9 mouse cellular contexts compared by ENCODE assay signal in the genomic region with DNA sequence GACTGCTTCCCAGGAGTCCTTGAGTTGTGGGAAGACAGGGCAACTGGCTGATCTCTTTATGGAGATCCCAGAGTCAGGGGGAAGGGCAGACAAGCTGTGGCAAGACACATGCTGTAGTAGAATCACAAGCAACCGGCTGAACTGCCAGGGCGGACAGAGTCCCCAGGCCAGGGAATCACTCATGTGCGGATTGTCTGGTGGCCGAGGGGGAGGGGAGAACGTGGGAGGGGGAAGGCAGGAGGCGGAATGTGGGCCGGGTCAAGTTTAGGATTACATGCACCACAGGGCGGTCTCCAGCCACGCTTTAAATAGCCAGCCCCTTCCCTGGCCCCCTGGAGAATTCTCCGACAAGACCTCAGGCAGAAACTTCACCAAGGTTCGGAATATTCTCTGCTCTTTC. TPM values are rescaled to one million over a fixed set of nuclear protein-coding genes. Genes with fewer than 3 reads are reported as not detected.
A peak's percentile ranks its signal among the peaks of the same experiment; 100 is the strongest.
DNase-seq lines count a peak whose midpoint lies in the region; ATAC-seq lines count a peak whose summit lies in the region.
"Had no signal": no experiment of that assay in that cellular context is flagged by ENCODE, and none has a peak within 500 bp of the region (broad histone marks: within the 10 kb centered on the region; RNA-seq: fewer than 3 reads in every experiment).

TSS of gene Slc6a13 (plus strand) at position 274 of the 400 bp plus-strand sequence.

- 3% methylated on average over 10 of the region's 11 CpGs for WGBS in embryonic facial prominence, embryonic 11.5 days
- WGBS in hindbrain, embryonic 11.5 days = 3% methylated on average over 11 of the region's 11 CpGs
- WGBS in limb, embryonic 10.5 days = 5% methylated on average over 11 of the region's 11 CpGs
- 4% methylated on average over 11 of the region's 11 CpGs for WGBS in neural tube, embryonic 12.5 days

- no peaks in the 10 kb centered on the region for H3K9me3 ChIP-seq in embryonic facial prominence, embryonic 11.5 days (replicated peaks; ENCODE audit: control insufficient read depth, low read length)
- H3K9me3 ChIP-seq in hindbrain, embryonic 11.5 days (ENCODE audit: control insufficient read depth, low read length) = no peaks in the 10 kb centered on the region
- no peaks in the 10 kb centered on the region for H3K9me3 ChIP-seq in limb, embryonic 10.5 days (replicated peaks)
- no peaks in the 10 kb centered on the region for H3K9me3 ChIP-seq in neural tube, embryonic 12.5 days

- no peak within 1 kb of the TSS for H3K4me3 ChIP-seq in embryonic facial prominence, embryonic 11.5 days (ENCODE audit: low read depth, low read length)
- no peak within 1 kb of the TSS for H3K4me3 ChIP-seq in hindbrain, embryonic 11.5 days (ENCODE audit: low read depth, low read length)
- H3K4me3 ChIP-seq in limb, embryonic 10.5 days = 0 out of 2 replicates have a peak within 1 kb of the TSS, but pooled peaks have one; percentile 16
- no peak within 1 kb of the TSS for H3K4me3 ChIP-seq in neural tube, embryonic 12.5 days

- peak within 1 kb of the TSS; percentile 28; the same call in 1 of the 2 replicates for H3K4me2 ChIP-seq in embryonic facial prominence, embryonic 11.5 days (ENCODE audit: low read depth, low read length)
- H3K4me2 ChIP-seq in hindbrain, embryonic 11.5 days (replicated peaks; ENCODE audit: low read depth, low read length) = no peak within 1 kb of the TSS; the same call in 1 of the 2 replicates
- H3K4me2 ChIP-seq in neural tube, embryonic 12.5 days (replicated peaks) = peak within 1 kb of the TSS; percentile 28

- H3K4me1 ChIP-seq in embryonic facial prominence, embryonic 11.5 days (ENCODE audit: control insufficient read depth, insufficient read depth, low read length) = no peaks in the 10 kb centered on the region; the same call in 1 of the 2 replicates
- peaks cover 4% of the 10 kb centered on the region; the same call in 1 of the 2 replicates for H3K4me1 ChIP-seq in hindbrain, embryonic 11.5 days (replicated peaks; ENCODE audit: control insufficient read depth, insufficient read depth, low read length)
- H3K4me1 ChIP-seq in limb, embryonic 10.5 days = peaks cover 14% of the 10 kb centered on the region
- H3K4me1 ChIP-seq in neural tube, embryonic 12.5 days = peaks cover 6% of the 10 kb centered on the region

- no peak for DNase-seq in layer of hippocampus, postnatal 10 days (ENCODE audit: low spot score in 2 of 2)
- DNase-seq in layer of hippocampus, adult 11-12 months (ENCODE audit: low spot score) = no peak
- DNase-seq in embryonic facial prominence, embryonic 11.5 days (ENCODE audit: low spot score) = peak; percentile 72
- DNase-seq in hindbrain, embryonic 11.5 days (ENCODE audit: low spot score) = peak; percentile 59
- peak; percentile 72 for DNase-seq in limb, embryonic 10.5 days (ENCODE audit: low spot score)
- DNase-seq in layer of hippocampus, adult 9-10 months (ENCODE audit: low spot score) = no peak
- DNase-seq in urinary bladder, postnatal 25 days (ENCODE audit: low spot score) = no peak

- peak; percentile 71 for ATAC-seq in embryonic facial prominence, embryonic 11.5 days (replicated peaks; ENCODE audit: insufficient number of reproducible peaks, low FRiP score, low TSS enrichment, low read depth)
- peak; percentile 76 for ATAC-seq in hindbrain, embryonic 11.5 days (ENCODE audit: low FRiP score)
- ATAC-seq in neural tube, embryonic 12.5 days (ENCODE audit: low FRiP score, low read depth) = no peak

- no peaks in the 10 kb centered on the region for H3K36me3 ChIP-seq in embryonic facial prominence, embryonic 11.5 days (replicated peaks; ENCODE audit: control insufficient read depth, insufficient read depth, low read depth, low read length)
- H3K36me3 ChIP-seq in hindbrain, embryonic 11.5 days (ENCODE audit: control insufficient read depth, insufficient read depth, low read length) = no peaks in the 10 kb centered on the region
- H3K36me3 ChIP-seq in limb, embryonic 10.5 days = no peaks in the 10 kb centered on the region
- H3K36me3 ChIP-seq in neural tube, embryonic 12.5 days = no peaks in the 10 kb centered on the region

- no peak within 1 kb of the TSS for H3K27ac ChIP-seq in embryonic facial prominence, embryonic 11.5 days (replicated peaks; ENCODE audit: low read depth, low read length)
- H3K27ac ChIP-seq in hindbrain, embryonic 11.5 days (ENCODE audit: low read depth, low read length) = no peak within 1 kb of the TSS
- H3K27ac ChIP-seq in limb, embryonic 10.5 days = no peak within 1 kb of the TSS; the same call in 1 of the 2 replicates
- H3K27ac ChIP-seq in neural tube, embryonic 12.5 days = no peak within 1 kb of the TSS
- H3K27ac ChIP-seq: macrophage had no signal

- no peak within 1 kb of the TSS for H3K9ac ChIP-seq in embryonic facial prominence, embryonic 11.5 days (replicated peaks; ENCODE audit: low read length)
- H3K9ac ChIP-seq in hindbrain, embryonic 11.5 days (ENCODE audit: low read depth, low read length) = no peak within 1 kb of the TSS
- H3K9ac ChIP-seq in neural tube, embryonic 12.5 days = no peak within 1 kb of the TSS

- H3K27me3 ChIP-seq in embryonic facial prominence, embryonic 11.5 days (ENCODE audit: control insufficient read depth, insufficient read depth, low read length) = no peaks in the 10 kb centered on the region
- no peaks in the 10 kb centered on the region for H3K27me3 ChIP-seq in hindbrain, embryonic 11.5 days (ENCODE audit: control insufficient read depth, insufficient read depth, low read length)
- no peaks in the 10 kb centered on the region for H3K27me3 ChIP-seq in limb, embryonic 10.5 days (ENCODE audit: low read depth, poor library complexity, severe bottlenecking)
- H3K27me3 ChIP-seq in neural tube, embryonic 12.5 days (replicated peaks) = no peaks in the 10 kb centered on the region

RNA-seq across cellular contexts. Expression of gene Slc6a13, which starts in this region (rescaled TPM):
- 10 to 100 TPM; 10.2 to 17.0 TPM for total RNA-seq in layer of hippocampus, postnatal 10 days (2021)
- polyA plus RNA-seq in embryonic facial prominence, embryonic 11.5 days (2014; fragmentation: Nextera tagmentation; extraction: Ambion mirVana) = 0.91 and 1.5 TPM in 2 replicates
- 2.2 and 2.9 TPM in 2 replicates for polyA plus RNA-seq in hindbrain, embryonic 11.5 days (2014; fragmentation: Nextera tagmentation; extraction: Ambion mirVana)
- polyA plus RNA-seq in limb, embryonic 10.5 days (2016; fragmentation: Nextera tagmentation; extraction: Ambion mirVana) = 1.1 and 1.7 TPM in 2 replicates
- 15.8 and 16.1 TPM in 2 replicates for polyA plus RNA-seq in neural tube, embryonic 12.5 days (2016; fragmentation: Nextera tagmentation; extraction: Ambion mirVana)
- polyA plus RNA-seq: macrophage had no signal

Comparison
In these comparisons a context has a peak if more than half of its experiments do, and no peak if none do; other contexts are left out.
1. DNase-seq: peak in embryonic facial prominence, embryonic 11.5 days (single experiment), hindbrain, embryonic 11.5 days (single experiment) and limb, embryonic 10.5 days (single experiment); none in layer of hippocampus, postnatal 10 days (0 of 2), layer of hippocampus, adult 11-12 months (single experiment), layer of hippocampus, adult 9-10 months (single experiment) and urinary bladder, postnatal 25 days (single experiment).